Comparison of ENCODE assay signal across 8 mouse cellular contexts in the genomic region with DNA sequence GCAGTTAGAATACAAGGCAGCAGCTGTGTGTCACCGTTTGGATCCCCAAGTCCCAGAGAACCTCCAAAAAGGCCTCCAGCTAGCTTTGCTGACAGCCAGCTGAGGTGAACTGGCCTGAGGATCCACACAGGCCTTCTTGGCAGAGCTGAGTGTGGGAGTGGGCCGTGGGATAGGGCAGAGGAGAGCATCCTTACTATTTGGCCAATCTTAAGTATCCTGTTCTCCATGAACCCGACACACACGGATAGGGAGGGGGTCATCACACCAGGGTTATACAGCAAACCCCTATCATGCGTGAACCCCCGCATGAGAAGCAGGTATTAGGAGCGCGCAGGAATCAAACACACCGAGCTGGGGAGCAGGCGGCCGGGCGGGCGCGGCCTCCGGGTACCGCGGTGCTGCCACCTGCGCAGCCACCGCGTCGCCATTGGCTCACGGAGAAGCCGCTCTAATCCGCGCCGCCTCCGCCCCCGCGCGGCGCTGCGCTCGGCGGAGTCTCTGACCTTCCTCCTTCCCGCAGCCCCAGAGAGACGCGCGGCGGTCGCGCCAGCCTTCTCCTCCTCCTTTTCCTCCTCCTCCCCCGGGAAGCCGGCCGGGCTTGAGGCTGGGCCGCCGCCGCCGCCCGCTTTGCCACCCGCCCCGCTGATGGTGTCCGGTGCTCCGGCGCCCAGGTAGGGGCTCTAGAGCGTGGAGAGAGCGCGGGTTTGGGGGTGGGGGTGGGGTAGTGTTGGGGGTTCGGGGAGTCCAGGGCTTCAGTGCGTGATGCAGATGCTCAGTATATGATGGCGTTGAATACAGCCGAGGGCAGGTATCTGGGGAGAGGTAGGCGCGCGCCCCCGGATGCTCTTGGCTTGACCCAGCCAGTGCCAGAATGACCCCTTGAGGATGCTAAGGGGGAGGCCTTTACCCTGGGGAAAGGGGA. TPM values are rescaled to one million over a fixed set of nuclear protein-coding genes. Genes with fewer than 3 reads are reported as not detected.
DNase-seq lines count a peak whose midpoint lies in the region; ATAC-seq lines count a peak whose summit lies in the region.

A gene (plus strand): TSS at position 421 of the 922 bp plus-strand sequence.

- peaks cover 54% of the 10 kb centered on the region for H3K27me3 ChIP-seq in heart, embryonic 10.5 days (ENCODE audit: insufficient read depth, poor library complexity, severe bottlenecking)
- H3K27me3 ChIP-seq in forebrain, embryonic 12.5 days, result peaks cover 46% of the 10 kb centered on the region
- H3K27me3 ChIP-seq in kidney, embryonic 15.5 days, result peaks cover 51% of the 10 kb centered on the region
- peaks cover 40% of the 10 kb centered on the region for H3K27me3 ChIP-seq in limb, embryonic 15.5 days
- H3K27me3 ChIP-seq in neural tube, embryonic 14.5 days (ENCODE audit: control insufficient read depth, insufficient read depth, low read length), result no peaks in the 10 kb centered on the region

- peak within 1 kb of the TSS; percentile 66 for H3K9ac ChIP-seq in forebrain, embryonic 12.5 days
- peak within 1 kb of the TSS; percentile 35 for H3K9ac ChIP-seq in kidney, embryonic 15.5 days
- H3K9ac ChIP-seq in limb, embryonic 15.5 days, result peak within 1 kb of the TSS; percentile 33; the same call in 1 of the 2 replicates
- H3K9ac ChIP-seq in neural tube, embryonic 14.5 days (replicated peaks; ENCODE audit: low read depth, low read length), result peak within 1 kb of the TSS; percentile 71

- peaks cover 31% of the 10 kb centered on the region for H3K4me1 ChIP-seq in heart, embryonic 10.5 days
- peaks cover 18% of the 10 kb centered on the region for H3K4me1 ChIP-seq in forebrain, embryonic 12.5 days
- peaks cover 19% of the 10 kb centered on the region for H3K4me1 ChIP-seq in kidney, embryonic 15.5 days
- peaks cover 16% of the 10 kb centered on the region for H3K4me1 ChIP-seq in limb, embryonic 15.5 days
- H3K4me1 ChIP-seq in neural tube, embryonic 14.5 days (ENCODE audit: control insufficient read depth, insufficient read depth, low read length), result peaks cover 7% of the 10 kb centered on the region; the same call in 1 of the 2 replicates

- no peak for DNase-seq in heart, embryonic 10.5 days (ENCODE audit: low spot score)
- DNase-seq in heart, adult 8-10 months (ENCODE audit: low spot score), result no peak
- peak; percentile 97 for DNase-seq in brain, adult 2 months (ENCODE audit: low read depth, low spot score)
- DNase-seq in thymus, postnatal 25 days, result peak; percentile 77

- 2% methylated on average over 65 of the region's 65 CpGs for WGBS in heart, embryonic 10.5 days
- 1% methylated on average over 64 of the region's 65 CpGs for WGBS in forebrain, embryonic 12.5 days
- 1% methylated on average over 58 of the region's 65 CpGs for WGBS in kidney, embryonic 15.5 days
- 2% methylated on average over 51 of the region's 65 CpGs for WGBS in limb, embryonic 15.5 days
- 2% methylated on average over 48 of the region's 65 CpGs for WGBS in neural tube, embryonic 14.5 days

- peak within 1 kb of the TSS; percentile 68 for H3K4me3 ChIP-seq in heart, embryonic 10.5 days
- H3K4me3 ChIP-seq in forebrain, embryonic 12.5 days (replicated peaks), result peak within 1 kb of the TSS; percentile 55
- peak within 1 kb of the TSS; percentile 51 for H3K4me3 ChIP-seq in kidney, embryonic 15.5 days (replicated peaks)
- peak within 1 kb of the TSS; percentile 44 for H3K4me3 ChIP-seq in limb, embryonic 15.5 days
- H3K4me3 ChIP-seq in neural tube, embryonic 14.5 days (ENCODE audit: low read depth, low read length), result peak within 1 kb of the TSS; percentile 66

- ATAC-seq in forebrain, embryonic 12.5 days (ENCODE audit: low FRiP score), result peak; percentile 79
- peak; percentile 67 for ATAC-seq in kidney, embryonic 15.5 days (replicated peaks; ENCODE audit: low FRiP score)
- ATAC-seq in limb, embryonic 15.5 days (ENCODE audit: insufficient number of reproducible peaks, low FRiP score, low TSS enrichment, low read depth), result 0 out of 2 replicates have a peak, but pooled peaks have one; percentile 15
- ATAC-seq in neural tube, embryonic 14.5 days (ENCODE audit: low read depth), result peak; percentile 88

- H3K36me3 ChIP-seq in heart, embryonic 10.5 days, result no peaks in the 10 kb centered on the region
- H3K36me3 ChIP-seq in forebrain, embryonic 12.5 days (replicated peaks), result no peaks in the 10 kb centered on the region
- H3K36me3 ChIP-seq in kidney, embryonic 15.5 days, result no peaks in the 10 kb centered on the region
- no peaks in the 10 kb centered on the region for H3K36me3 ChIP-seq in limb, embryonic 15.5 days
- H3K36me3 ChIP-seq in neural tube, embryonic 14.5 days (ENCODE audit: control insufficient read depth, insufficient read depth, low read length), result no peaks in the 10 kb centered on the region

- peak within 1 kb of the TSS; percentile 94 for H3K4me2 ChIP-seq in forebrain, embryonic 12.5 days
- H3K4me2 ChIP-seq in kidney, embryonic 15.5 days, result peak within 1 kb of the TSS; percentile 90
- peak within 1 kb of the TSS; percentile 93 for H3K4me2 ChIP-seq in limb, embryonic 15.5 days
- peak within 1 kb of the TSS; percentile 68 for H3K4me2 ChIP-seq in neural tube, embryonic 14.5 days (ENCODE audit: low read depth, low read length)

- H3K9me3 ChIP-seq in heart, embryonic 10.5 days, result no peaks in the 10 kb centered on the region
- H3K9me3 ChIP-seq in forebrain, embryonic 12.5 days, result no peaks in the 10 kb centered on the region
- no peaks in the 10 kb centered on the region for H3K9me3 ChIP-seq in kidney, embryonic 15.5 days (replicated peaks)
- no peaks in the 10 kb centered on the region for H3K9me3 ChIP-seq in limb, embryonic 15.5 days
- no peaks in the 10 kb centered on the region for H3K9me3 ChIP-seq in neural tube, embryonic 14.5 days (ENCODE audit: control insufficient read depth, low read length)

- H3K27ac ChIP-seq in heart, embryonic 10.5 days, result peak within 1 kb of the TSS; percentile 72
- H3K27ac ChIP-seq in forebrain, embryonic 12.5 days, result no peak within 1 kb of the TSS
- no peak within 1 kb of the TSS for H3K27ac ChIP-seq in kidney, embryonic 15.5 days
- H3K27ac ChIP-seq in limb, embryonic 15.5 days, result no peak within 1 kb of the TSS
- peak within 1 kb of the TSS; percentile 70; the same call in 1 of the 2 replicates for H3K27ac ChIP-seq in neural tube, embryonic 14.5 days (ENCODE audit: low read depth, low read length)

RNA-seq across cellular contexts. Expression of the gene that starts here (rescaled TPM):
- 2.1 and 3.3 TPM in 2 replicates for polyA plus RNA-seq in heart, embryonic 10.5 days (2016; fragmentation: Nextera tagmentation; extraction: Ambion mirVana)
- total RNA-seq in heart, adult 8-10 months (2022), result under 1 TPM; 0.09 to 0.85 (median 0.39) TPM
- polyA plus RNA-seq in forebrain, embryonic 12.5 days (2016; fragmentation: Nextera tagmentation; extraction: Ambion mirVana), result 9.0 and 12.7 TPM in 2 replicates
- 0.99 and 1.5 TPM in 2 replicates for polyA plus RNA-seq in kidney, embryonic 15.5 days (2015; fragmentation: Nextera tagmentation; extraction: Ambion mirVana)
- polyA plus RNA-seq in limb, embryonic 15.5 days (2015; fragmentation: Nextera tagmentation; extraction: Ambion mirVana), result 2.5 and 3.4 TPM in 2 replicates
- 45.5 and 53.6 TPM in 2 replicates for polyA plus RNA-seq in neural tube, embryonic 14.5 days (2014; fragmentation: Nextera tagmentation; extraction: Ambion mirVana)

Comparison
In these comparisons a context has a peak if more than half of its experiments do, and no peak if none do; other contexts are left out.
1. DNase-seq: peak in brain, adult 2 months (single experiment) and thymus, postnatal 25 days (single experiment); none in heart, embryonic 10.5 days (single experiment) and heart, adult 8-10 months (single experiment).
2. H3K27ac ChIP-seq: peak in heart, embryonic 10.5 days (single experiment) and neural tube, embryonic 14.5 days (single experiment); none in forebrain, embryonic 12.5 days (single experiment), kidney, embryonic 15.5 days (single experiment) and limb, embryonic 15.5 days (single experiment).
3. ATAC-seq: peak in every context shown above with its lines; median percentile 88 in neural tube, embryonic 14.5 days; 79 in forebrain, embryonic 12.5 days; 67 in kidney, embryonic 15.5 days; 15 in limb, embryonic 15.5 days.
4. Peak in every context shown above with its lines, with median percentiles within 50 percentile points of each other: H3K4me3 ChIP-seq, H3K4me2 ChIP-seq and H3K9ac ChIP-seq.